15 mouse cellular contexts compared by ENCODE assay signal in the genomic region with DNA sequence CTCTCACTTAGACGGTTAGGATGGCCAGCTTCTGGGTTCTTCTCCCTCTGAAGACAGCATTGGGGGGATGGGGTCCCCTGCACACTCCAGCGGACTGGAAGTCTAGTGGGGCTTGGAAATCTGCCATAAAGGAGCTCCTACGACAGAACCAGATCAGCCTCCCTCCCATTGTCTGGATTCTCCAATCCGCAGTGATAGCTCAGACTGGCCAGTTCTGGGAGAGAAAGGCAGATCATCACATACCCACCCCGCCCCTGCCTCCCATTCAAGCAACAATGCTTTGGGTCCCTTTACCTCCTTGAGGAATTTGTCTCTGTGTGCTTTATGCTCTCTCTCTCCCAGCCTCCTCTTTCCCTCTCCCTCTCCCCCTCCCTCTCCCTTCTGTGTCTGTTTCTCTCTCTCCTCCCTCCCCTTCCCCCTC.
DNase-seq lines count a peak whose midpoint lies in the region; ATAC-seq and TF ChIP-seq lines count a peak whose summit lies in the region.
"Had no signal": no experiment of that assay in that cellular context is flagged by ENCODE, and none has a peak within 500 bp of the region (broad histone marks: within the 10 kb centered on the region; RNA-seq: fewer than 3 reads in every experiment).

No protein-coding gene starts in this region.

- no peaks in the 10 kb centered on the region for H3K36me3 ChIP-seq in kidney, embryonic 16.5 days (ENCODE audit: insufficient read depth, low read length)
- no peaks in the 10 kb centered on the region for H3K36me3 ChIP-seq in forebrain, embryonic 13.5 days (ENCODE audit: poor library complexity, severe bottlenecking)
- H3K36me3 ChIP-seq in midbrain, embryonic 14.5 days (ENCODE audit: control insufficient read depth, insufficient read depth, low read length), result no peaks in the 10 kb centered on the region

- DNase-seq in kidney, postnatal 25 days, result no peak
- peak; percentile 66 for DNase-seq in brain, embryonic 14.5 days (ENCODE audit: low read depth)
- peak; percentile 43 for DNase-seq in midbrain, embryonic 14.5 days
- DNase-seq in right cerebral cortex, postnatal 4 days, result no peak
- no peak for DNase-seq in cerebellum, postnatal 25 days
- no peak for DNase-seq in adrenal gland, adult 8-10 months
- DNase-seq: adrenal gland, adult 2 months; cerebellum, postnatal 36 days; gastrocnemius, postnatal 14 days; kidney, postnatal 14 days; thymus, postnatal 36 days had no signal

- H3K9me3 ChIP-seq in kidney, embryonic 16.5 days (ENCODE audit: low read length), result no peaks in the 10 kb centered on the region
- H3K9me3 ChIP-seq in forebrain, embryonic 13.5 days (replicated peaks), result no peaks in the 10 kb centered on the region
- H3K9me3 ChIP-seq in midbrain, embryonic 14.5 days (ENCODE audit: control insufficient read depth, low read length), result no peaks in the 10 kb centered on the region

- ATAC-seq in kidney, embryonic 16.5 days (ENCODE audit: low FRiP score, low TSS enrichment), result 0 out of 2 replicates have a peak, but pooled peaks have one; percentile 9
- ATAC-seq in forebrain, embryonic 13.5 days, result peak; percentile 62
- ATAC-seq in midbrain, embryonic 14.5 days (ENCODE audit: low FRiP score, low TSS enrichment), result no peak; the same call in 1 of the 2 replicates
- ATAC-seq: inflammation-experienced regulatory T-cells, adult 6 months had no signal

- WGBS in kidney, embryonic 16.5 days, result 39% methylated on average over 5 of the region's 5 CpGs
- 17% methylated on average over 5 of the region's 5 CpGs for WGBS in forebrain, embryonic 13.5 days
- 14% methylated on average over 5 of the region's 5 CpGs for WGBS in midbrain, embryonic 14.5 days

- H3K4me2 ChIP-seq in kidney, embryonic 16.5 days (replicated peaks; ENCODE audit: low read depth, low read length), result no peak overlapping the region
- H3K4me2 ChIP-seq in forebrain, embryonic 13.5 days, result no peak overlapping the region
- no peak overlapping the region for H3K4me2 ChIP-seq in midbrain, embryonic 14.5 days (ENCODE audit: low read length)

- H3K27ac ChIP-seq in kidney, embryonic 16.5 days (ENCODE audit: low read length), result no peak overlapping the region
- H3K27ac ChIP-seq in forebrain, embryonic 13.5 days, result no peak overlapping the region
- H3K27ac ChIP-seq in midbrain, embryonic 14.5 days (replicated peaks; ENCODE audit: low read depth, low read length), result no peak overlapping the region

- no peak for TF ChIP-seq CTCF in brain, embryonic 14.5 days (IDR thresholded peaks at IDR 0.05; ENCODE audit: borderline replicate concordance, extremely low read depth, insufficient read depth, insufficient read length)

- no peak overlapping the region for H3K4me3 ChIP-seq in kidney, embryonic 16.5 days (ENCODE audit: low read length)
- no peak overlapping the region for H3K4me3 ChIP-seq in forebrain, embryonic 13.5 days
- no peak overlapping the region for H3K4me3 ChIP-seq in midbrain, embryonic 14.5 days (replicated peaks; ENCODE audit: low read depth, low read length)
- H3K4me3 ChIP-seq: erythroblast, embryonic 14.5 days had no signal

- H3K27me3 ChIP-seq in kidney, embryonic 16.5 days (ENCODE audit: insufficient read depth, low read length), result no peaks in the 10 kb centered on the region
- H3K27me3 ChIP-seq in forebrain, embryonic 13.5 days, result no peaks in the 10 kb centered on the region
- H3K27me3 ChIP-seq in midbrain, embryonic 14.5 days (ENCODE audit: control insufficient read depth, insufficient read depth, low read length), result no peaks in the 10 kb centered on the region

- H3K9ac ChIP-seq in kidney, embryonic 16.5 days (replicated peaks; ENCODE audit: low read length), result no peak overlapping the region
- no peak overlapping the region for H3K9ac ChIP-seq in forebrain, embryonic 13.5 days
- no peak overlapping the region for H3K9ac ChIP-seq in midbrain, embryonic 14.5 days (replicated peaks; ENCODE audit: low read length)

- no peak for TF ChIP-seq POLR2A in brain, embryonic 14.5 days (IDR thresholded peaks at IDR 0.05; ENCODE audit: borderline replicate concordance, extremely low read depth, insufficient read depth, insufficient read length, poor library complexity, severe bottlenecking)

- H3K4me1 ChIP-seq in kidney, embryonic 16.5 days (ENCODE audit: insufficient read depth, low read length), result 0 out of 2 replicates have a peak, but pooled peaks cover 10% of the 10 kb centered on the region
- peaks cover 17% of the 10 kb centered on the region for H3K4me1 ChIP-seq in forebrain, embryonic 13.5 days
- peaks cover 10% of the 10 kb centered on the region; the same call in 1 of the 2 replicates for H3K4me1 ChIP-seq in midbrain, embryonic 14.5 days (ENCODE audit: control insufficient read depth, insufficient read depth, low read length)

Comparison
In these comparisons a context has a peak if more than half of its experiments do, and no peak if none do; other contexts are left out.
1. DNase-seq: peak in brain, embryonic 14.5 days (single experiment) and midbrain, embryonic 14.5 days (single experiment); none in kidney, postnatal 25 days (0 of 2), right cerebral cortex, postnatal 4 days (single experiment), cerebellum, postnatal 25 days (0 of 2) and adrenal gland, adult 8-10 months (single experiment).